Mouse (Mus musculus) limb, embryonic 14.5 days (tissue): ENCODE measurements at regions not wholly inside any gene's neighbourhood (a gene's known extent, or its start where the extent isn't known, plus 50 kb on each side); places are given as distances from the start of the nearest gene placed in this dataset.
A peak's percentile ranks its signal among the peaks of the same experiment; 100 is the strongest.

Experiments used
- ATAC-seq: fragments of 200-750 bp; cut with Nextera tagmentation; 2 replicates; pipeline ENCODE4 v1.8.0; 2017; ENCODE audit warnings: low read depth, moderate number of reproducible peaks, moderate TSS enrichment; ENCODE audit not compliant: low FRiP score
- DNase-seq: peaks from one replicate; pipeline ENCODE4 v3.0.0-alpha.2; 2015; ENCODE audit warnings: low spot score
- H3K27ac ChIP-seq: fragments of 300-500 bp; sonication (generic); replicated peaks from 2 replicates; pipeline ENCODE4 v1.5.1; 2014; ENCODE audit warnings: low read depth, mild to moderate bottlenecking, low read length, moderate library complexity, mixed read lengths
- H3K27me3 ChIP-seq: fragments of 300-500 bp; sonication (generic); 2 replicates; pipeline ENCODE4 v1.6.1; 2014; ENCODE audit warnings: low read length, mixed read lengths; ENCODE audit not compliant: control insufficient read depth, insufficient read depth
- H3K36me3 ChIP-seq: fragments of 300-500 bp; sonication (generic); 2 replicates; pipeline ENCODE4 v1.6.1; 2014; ENCODE audit warnings: mild to moderate bottlenecking, low read length, moderate library complexity, mixed read lengths; ENCODE audit not compliant: control insufficient read depth, insufficient read depth
- H3K4me1 ChIP-seq: fragments of 300-500 bp; sonication (generic); 2 replicates; pipeline ENCODE4 v1.6.1; 2014; ENCODE audit warnings: antibody characterized with exemption, low read length, mixed read lengths; ENCODE audit not compliant: control insufficient read depth, insufficient read depth
- H3K4me2 ChIP-seq: fragments of 300-500 bp; sonication (generic); replicated peaks from 2 replicates; pipeline ENCODE4 v1.6.1; 2014; ENCODE audit warnings: low read depth, mild to moderate bottlenecking, low read length, moderate library complexity; ENCODE audit not compliant: severe bottlenecking
- H3K4me3 ChIP-seq: fragments of 300-500 bp; sonication (generic); replicated peaks from 2 replicates; pipeline ENCODE4 v1.5.1; 2014; ENCODE audit warnings: low read length
- H3K9ac ChIP-seq: fragments of 300-500 bp; sonication (generic); 2 replicates; pipeline ENCODE4 v1.6.1; 2014; ENCODE audit warnings: mild to moderate bottlenecking, low read depth, low read length, moderate library complexity; ENCODE audit not compliant: severe bottlenecking
- H3K9me3 ChIP-seq: fragments of 300-500 bp; sonication (generic); 2 replicates; pipeline ENCODE4 v1.6.1; 2016; ENCODE audit warnings: low read length; ENCODE audit not compliant: control insufficient read depth
- POLR2A ChIP-seq: fragments of 200-500 bp; IDR thresholded peaks from 2 replicates; pipeline ENCODE4 v1.8.0; 2012; ENCODE audit warnings: inconsistent platforms, mild to moderate bottlenecking, moderate library complexity, borderline replicate concordance; ENCODE audit not compliant: insufficient read depth, insufficient read length; ENCODE audit errors: extremely low read depth
- WGBS: fragments of 180-500 bp; shearing (Covaris S2); extraction: QIAGEN DNeasy Blood & Tissue Kit; methylation state at CpG from one replicate; pipeline ENCODE4 v1.1.7; 2014; 5-methylcytosine and 5-hydroxymethylcytosine counted together

- TF ChIP-seq POLR2A, result no peak
- 54% methylated on average over 2 of the region's 2 CpGs for WGBS
- no peaks in the 10 kb centered on the region for H3K36me3 ChIP-seq
Measured at GRCm38 (mm10) chr14:106412917-106413558, 307.0 kb downstream of the Trim52 start.

GRCm38 (mm10) chr14:106424714-106425113 is 318.7 kb downstream of the Trim52 start:
- WGBS, result 51% methylated on average over 4 of the region's 4 CpGs

More at GRCm38 (mm10) chr14:106412917-106413558, 307.0 kb downstream of the Trim52 start:
- H3K9ac ChIP-seq, result no peak overlapping the region
- no peaks in the 10 kb centered on the region for H3K27me3 ChIP-seq
- H3K27ac ChIP-seq, result 0 out of 2 replicates have a peak overlapping the region, but pooled peaks have one; percentile 59
- no peak overlapping the region for H3K4me3 ChIP-seq
- ATAC-seq (peak; percentile 91), DNase-seq (peak; percentile 77)
- peaks cover 2% of the 10 kb centered on the region; the same call in 1 of the 2 replicates for H3K4me1 ChIP-seq
- no peak overlapping the region for H3K4me2 ChIP-seq
- no peaks in the 10 kb centered on the region for H3K9me3 ChIP-seq

DNA sequence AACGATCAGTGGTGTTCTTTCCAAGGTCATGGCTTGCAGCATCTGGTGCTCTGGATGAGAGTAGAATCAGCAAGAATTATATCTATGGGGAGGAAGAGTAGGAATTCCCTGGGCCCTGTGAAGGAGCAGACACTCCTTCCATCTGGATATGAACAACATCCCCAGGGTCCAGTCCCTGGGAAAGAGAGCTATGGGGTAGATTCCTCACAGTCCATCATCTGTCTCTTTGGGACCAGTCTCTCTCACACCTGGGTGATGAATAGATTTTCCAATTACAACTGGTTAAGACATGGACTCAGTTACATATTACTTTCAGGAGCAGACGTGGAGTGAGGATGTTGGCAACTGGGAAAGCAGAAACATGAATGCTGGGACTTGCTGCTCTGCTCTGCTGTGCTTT is 322.6 kb downstream of the Trim52 start:
- no peak overlapping the region for H3K4me3 ChIP-seq
- 51% methylated on average over 2 of the region's 2 CpGs for WGBS
- no peak overlapping the region for H3K4me2 ChIP-seq
- H3K36me3 ChIP-seq, result no peaks in the 10 kb centered on the region
- H3K9me3 ChIP-seq, result no peaks in the 10 kb centered on the region
- ATAC-seq, result peak; percentile 85
- no peaks in the 10 kb centered on the region for H3K27me3 ChIP-seq
- TF ChIP-seq POLR2A, result no peak
- H3K9ac ChIP-seq, result no peak overlapping the region
- DNase-seq, result peak; percentile 53
- H3K4me1 ChIP-seq, result no peaks in the 10 kb centered on the region
- H3K27ac ChIP-seq, result no peak overlapping the region

More at GRCm38 (mm10) chr14:106424714-106425113, 318.7 kb downstream of the Trim52 start:
- Histone ChIP-seq H3K4me2 (no peak overlapping the region), H3K9ac (no peak overlapping the region), H3K4me3 (no peak overlapping the region), H3K4me1 (no peaks in the 10 kb centered on the region), H3K9me3 (no peaks in the 10 kb centered on the region), H3K27ac (no peak overlapping the region), H3K36me3 (no peaks in the 10 kb centered on the region), H3K27me3 (no peaks in the 10 kb centered on the region)
- no peak for DNase-seq
- no peak for TF ChIP-seq POLR2A
- no peak for ATAC-seq

DNA sequence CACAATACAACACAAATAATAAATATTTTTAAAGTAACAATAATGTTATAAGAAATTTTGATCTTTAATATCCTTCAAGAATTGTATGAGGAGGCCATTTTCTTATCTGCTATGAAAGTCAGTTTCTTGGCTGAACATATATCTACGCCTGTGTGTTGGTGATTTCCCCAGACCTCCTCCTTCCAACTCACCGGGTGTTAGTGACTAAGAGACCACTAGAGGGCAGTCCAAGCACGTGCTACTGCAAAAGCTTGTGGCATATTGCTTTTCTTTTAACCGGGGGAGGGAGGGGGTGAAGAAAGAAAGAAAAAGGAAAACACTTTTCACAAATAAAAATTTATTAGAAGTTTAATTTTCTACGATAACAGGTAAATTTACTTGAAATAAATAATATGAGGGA is 333.3 kb downstream of the Trim52 start:
- H3K9me3 ChIP-seq, result no peaks in the 10 kb centered on the region
- DNase-seq (peak; percentile 87), ATAC-seq (no peak)
- H3K4me3 ChIP-seq, result no peak overlapping the region
- H3K36me3 ChIP-seq, result no peaks in the 10 kb centered on the region
- H3K27me3 ChIP-seq, result no peaks in the 10 kb centered on the region
- 6% methylated on average over 5 of the region's 5 CpGs for WGBS
- H3K27ac ChIP-seq, result no peak overlapping the region
- no peak overlapping the region for H3K4me2 ChIP-seq
- no peaks in the 10 kb centered on the region for H3K4me1 ChIP-seq
- no peak for TF ChIP-seq POLR2A
- no peak overlapping the region for H3K9ac ChIP-seq

DNA sequence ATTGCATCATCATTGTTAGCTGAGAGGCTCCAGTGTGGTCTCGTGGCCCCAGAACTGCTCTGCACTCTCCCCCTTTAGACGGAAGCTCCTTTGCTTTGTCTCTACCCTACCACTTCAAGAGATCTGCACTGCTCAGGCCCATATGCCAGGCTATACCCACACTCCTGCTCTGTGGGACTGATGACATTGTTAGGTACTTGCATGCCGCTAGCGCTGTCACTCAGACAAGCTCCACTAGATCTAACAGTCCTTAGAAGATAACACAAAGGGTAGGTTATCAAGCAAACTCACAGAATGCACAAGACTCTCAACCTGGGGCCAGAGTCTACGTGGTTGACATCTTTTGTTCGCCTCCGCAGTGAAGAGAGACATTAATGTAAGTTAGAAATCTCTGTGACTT is 383.1 kb downstream of the Trim52 start:
- no peaks in the 10 kb centered on the region for H3K4me1 ChIP-seq
- DNase-seq (no peak), ATAC-seq (no peak)
- no peak overlapping the region for H3K9ac ChIP-seq
- H3K9me3 ChIP-seq, result no peaks in the 10 kb centered on the region
- 93% methylated on average over 7 of the region's 7 CpGs for WGBS
- H3K27ac ChIP-seq, result no peak overlapping the region
- H3K27me3 ChIP-seq, result no peaks in the 10 kb centered on the region
- H3K36me3 ChIP-seq, result no peaks in the 10 kb centered on the region
- no peak for TF ChIP-seq POLR2A
- H3K4me2 ChIP-seq, result no peak overlapping the region
- no peak overlapping the region for H3K4me3 ChIP-seq
